ENCODE assay signal across 8 mouse cellular contexts in genomic region chr1:91541042-91541592, GRCm38 (mm10). TPM values are rescaled to one million over a fixed set of nuclear protein-coding genes. Genes with fewer than 3 reads are reported as not detected.
DNase-seq lines count a peak whose midpoint lies in the region; ATAC-seq lines count a peak whose summit lies in the region.

No protein-coding gene starts in this region.

- H3K36me3 ChIP-seq in megakaryocyte, embryonic 14.5 days (replicated peaks; ENCODE audit: low read length): peaks cover 28% of the 10 kb centered on the region
- no peaks in the 10 kb centered on the region for H3K36me3 ChIP-seq in forebrain, embryonic 11.5 days (ENCODE audit: control insufficient read depth, insufficient read depth, low read length)
- H3K36me3 ChIP-seq in limb, embryonic 12.5 days: peaks cover 9% of the 10 kb centered on the region

- no peak for ATAC-seq in megakaryocyte, adult 5-6 weeks (ENCODE audit: poor library complexity, severe bottlenecking)
- no peak for ATAC-seq in forebrain, embryonic 11.5 days (replicated peaks; ENCODE audit: low FRiP score)
- no peak for ATAC-seq in limb, embryonic 12.5 days (ENCODE audit: insufficient number of reproducible peaks, insufficient read depth, low FRiP score, low TSS enrichment, low read depth)
- no peak for ATAC-seq in frontal cortex, adult (ENCODE audit: low TSS enrichment)

- H3K9ac ChIP-seq in forebrain, embryonic 11.5 days (ENCODE audit: low read length): peak overlapping the region; percentile 64
- peak overlapping the region; percentile 60 for H3K9ac ChIP-seq in limb, embryonic 12.5 days (replicated peaks)

- no peak for DNase-seq in forebrain, embryonic 11.5 days (ENCODE audit: low spot score)
- DNase-seq in naive thymus-derived CD4-positive, alpha-beta T cell, adult 2 months (ENCODE audit: low read depth): peak; percentile 6
- no peak for DNase-seq in left cerebral cortex, adult 8-10 months (ENCODE audit: low spot score in 2 of 2)
- DNase-seq in Muller cell, postnatal 12 days (ENCODE audit: inconsistent ontology term): no peak

- H3K9me3 ChIP-seq in megakaryocyte, embryonic 14.5 days: no peaks in the 10 kb centered on the region
- no peaks in the 10 kb centered on the region for H3K9me3 ChIP-seq in forebrain, embryonic 11.5 days (ENCODE audit: control insufficient read depth, low read length)
- H3K9me3 ChIP-seq in limb, embryonic 12.5 days: no peaks in the 10 kb centered on the region

- WGBS in forebrain, embryonic 11.5 days: 13% methylated on average over 15 of the region's 15 CpGs
- 16% methylated on average over 15 of the region's 15 CpGs for WGBS in limb, embryonic 12.5 days

- H3K4me1 ChIP-seq in megakaryocyte, embryonic 14.5 days: peaks cover 75% of the 10 kb centered on the region
- peaks cover 9% of the 10 kb centered on the region for H3K4me1 ChIP-seq in forebrain, embryonic 11.5 days (replicated peaks; ENCODE audit: control insufficient read depth, insufficient read depth, low read length)
- H3K4me1 ChIP-seq in limb, embryonic 12.5 days (replicated peaks): peaks cover 12% of the 10 kb centered on the region

- no peaks in the 10 kb centered on the region for H3K27me3 ChIP-seq in megakaryocyte, embryonic 14.5 days (replicated peaks)
- peaks cover 5% of the 10 kb centered on the region; the same call in 1 of the 2 replicates for H3K27me3 ChIP-seq in forebrain, embryonic 11.5 days (ENCODE audit: control insufficient read depth, insufficient read depth, low read length)
- peaks cover 41% of the 10 kb centered on the region for H3K27me3 ChIP-seq in limb, embryonic 12.5 days

- peak overlapping the region; percentile 91 for H3K4me2 ChIP-seq in forebrain, embryonic 11.5 days (ENCODE audit: low read depth, low read length, severe bottlenecking)
- peak overlapping the region; percentile 98 for H3K4me2 ChIP-seq in limb, embryonic 12.5 days

- no peak overlapping the region for H3K27ac ChIP-seq in forebrain, embryonic 11.5 days (ENCODE audit: low read depth, low read length)
- no peak overlapping the region for H3K27ac ChIP-seq in limb, embryonic 12.5 days

- peak overlapping the region; percentile 97 for H3K4me3 ChIP-seq in megakaryocyte, embryonic 14.5 days (replicated peaks)
- peak overlapping the region; percentile 83 for H3K4me3 ChIP-seq in forebrain, embryonic 11.5 days (ENCODE audit: low read depth, low read length)
- H3K4me3 ChIP-seq in limb, embryonic 12.5 days (replicated peaks): peak overlapping the region; percentile 76

RNA-seq across cellular contexts. Expression of gene Asb1, which starts 0.8 kb away (rescaled TPM):
- polyA plus RNA-seq in megakaryocyte, embryonic 14.5 days (2012; ENCODE audit: insufficient read depth, low replicate concordance): 3.0 and 8.1 TPM in 2 replicates
- 3.7 and 4.1 TPM in 2 replicates for total RNA-seq in megakaryocyte, adult 5-6 weeks (2015)
- 5.9 and 11.7 TPM in 2 replicates for total RNA-seq in megakaryocyte, adult 5-6 weeks (2017)
- polyA plus RNA-seq in forebrain, embryonic 11.5 days (2014; fragmentation: Nextera tagmentation; extraction: Ambion mirVana): 11.9 and 12.7 TPM in 2 replicates
- 6.6 and 9.3 TPM in 2 replicates for polyA plus RNA-seq in limb, embryonic 12.5 days (2016; fragmentation: Nextera tagmentation; extraction: Ambion mirVana)
- total RNA-seq in left cerebral cortex, adult 8-10 months (2022): 10 to 100 TPM; 35.5 to 40.9 (median 39.1) TPM

RNA-seq across cellular contexts. Expression of gene Traf3ip1, which starts 46.7 kb away (rescaled TPM):
- polyA plus RNA-seq in megakaryocyte, embryonic 14.5 days (2012; ENCODE audit: insufficient read depth, low replicate concordance): 2.0 TPM in 1 of 2 replicates, not detected in the other
- total RNA-seq in megakaryocyte, adult 5-6 weeks (2015): 1.8 and 2.5 TPM in 2 replicates
- 2.4 and 2.9 TPM in 2 replicates for total RNA-seq in megakaryocyte, adult 5-6 weeks (2017)
- polyA plus RNA-seq in forebrain, embryonic 11.5 days (2014; fragmentation: Nextera tagmentation; extraction: Ambion mirVana): 9.1 and 10.3 TPM in 2 replicates
- polyA plus RNA-seq in limb, embryonic 12.5 days (2016; fragmentation: Nextera tagmentation; extraction: Ambion mirVana): 11.8 and 12.2 TPM in 2 replicates
- 10 to 100 TPM; 12.5 to 15.3 (median 13.9) TPM for total RNA-seq in left cerebral cortex, adult 8-10 months (2022)
